Mouse (Mus musculus) heart, adult 11 months (tissue): ENCODE measurements at regions not wholly inside any gene's neighbourhood (a gene's known extent, or its start where the extent isn't known, plus 50 kb on each side); places are given as distances from the start of the nearest gene placed in this dataset.
"Not testable (repeated sequence)": the region's sequence is repeated elsewhere in the genome, so short reads cannot be mapped to it uniquely, and the experiment has no call there.

Experiments
- DNase-seq: peaks from one replicate; pipeline ENCODE4 v3.0.0; 2022

GRCm38 (mm10) chr3:18295921-18296320 lies 347.7 kb downstream of the Cypt12 start:
- no peak for DNase-seq

DNA sequence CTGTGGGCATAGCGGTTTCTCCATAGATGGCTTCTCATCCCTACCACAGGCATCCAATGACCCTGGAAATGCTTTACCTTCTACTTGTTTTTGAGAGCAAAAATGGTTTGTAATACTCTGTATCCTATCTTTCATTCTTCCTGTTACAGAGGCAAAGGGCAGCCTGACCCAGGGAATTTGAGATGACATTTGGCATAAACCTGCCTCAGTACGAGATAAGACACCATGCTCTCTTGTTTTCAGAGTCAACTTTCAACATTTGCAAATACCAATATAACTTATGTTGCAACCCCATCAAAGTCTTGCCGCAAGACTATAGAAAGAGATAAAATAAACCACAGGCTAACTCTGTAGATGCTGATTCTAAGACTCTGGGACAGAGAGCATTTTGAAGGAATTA lies 350.5 kb downstream of the Cypt12 start:
- DNase-seq, result peak; percentile 81

GRCm38 (mm10) chr3:18299502-18299901 lies 351.3 kb downstream of the Cypt12 start:
- peak; percentile 95 for DNase-seq

- no peak for DNase-seq
Measured at GRCm38 (mm10) chr3:18319433-18319832, 371.2 kb downstream of the Cypt12 start.

GRCm38 (mm10) chr3:18333182-18333581 lies 385.0 kb downstream of the Cypt12 start:
- DNase-seq, result no peak

GRCm38 (mm10) chr3:18339189-18339588 lies 391.0 kb downstream of the Cypt12 start:
- DNase-seq, result peak; percentile 92

GRCm38 (mm10) chr3:18341757-18342156 lies 393.5 kb downstream of the Cypt12 start:
- DNase-seq, result no peak

GRCm38 (mm10) chr3:18378014-18379005 lies 430.1 kb downstream of the Cypt12 start:
- DNase-seq, result peak; percentile 64

DNA sequence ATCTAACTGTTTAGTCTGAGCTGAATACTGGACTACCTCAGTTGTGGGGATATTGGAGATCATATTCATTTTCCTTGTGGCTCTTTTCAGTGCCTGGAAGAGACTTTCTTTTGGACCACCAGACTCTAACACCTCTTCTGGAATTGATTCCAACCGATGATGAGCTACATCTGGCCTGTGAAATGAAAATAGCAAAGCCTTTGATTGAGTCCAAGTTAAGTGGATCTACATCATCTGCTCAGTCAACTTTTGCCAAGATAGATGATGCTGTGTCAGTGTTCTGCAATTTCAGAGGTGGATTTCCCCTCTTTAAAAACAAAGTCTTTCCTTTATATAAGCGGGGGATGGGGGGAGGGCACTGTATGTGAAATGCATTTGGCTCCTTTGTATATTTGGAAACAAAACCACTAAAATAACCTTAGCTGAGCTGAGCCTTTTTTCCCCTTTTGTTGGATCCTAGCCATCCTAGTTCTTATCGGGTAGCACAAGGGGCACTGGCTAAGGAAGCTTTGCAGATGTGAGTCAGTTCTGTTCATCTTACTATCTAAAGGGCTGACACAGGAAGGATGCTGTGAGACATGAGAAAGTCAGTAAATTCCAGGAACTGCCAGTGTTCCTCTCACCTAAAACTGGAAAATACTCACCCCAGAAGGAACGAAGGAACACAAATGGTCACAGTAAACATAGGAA lies 473.8 kb downstream of the Cypt12 start:
- DNase-seq, result no peak

GRCm38 (mm10) chr3:18428908-18429307 lies 480.7 kb downstream of the Cypt12 start:
- DNase-seq, result no peak

- no peak for DNase-seq
Measured at GRCm38 (mm10) chr3:18438845-18439244, 490.6 kb downstream of the Cypt12 start.

- peak; percentile 61 for DNase-seq
Measured at GRCm38 (mm10) chr3:18452197-18452933, 504.2 kb downstream of the Cypt12 start.

- no peak for DNase-seq
Measured at GRCm38 (mm10) chr3:18453220-18453985, 505.2 kb downstream of the Cypt12 start.

DNA sequence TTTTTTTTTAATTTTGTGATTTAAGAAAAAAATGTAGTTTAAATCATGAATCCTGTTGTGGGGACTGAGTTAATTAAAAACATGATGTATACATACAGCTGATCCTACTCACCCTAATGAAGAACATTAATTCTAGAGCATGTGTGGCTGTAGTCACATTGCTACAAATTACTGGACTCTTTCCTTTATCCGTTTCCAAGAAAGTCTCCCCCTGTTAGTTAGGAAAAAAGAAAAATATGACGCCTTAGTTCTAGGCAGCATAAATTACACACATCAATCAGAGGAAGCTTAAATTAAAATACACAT lies 505.7 kb downstream of the Cypt12 start:
- DNase-seq, result no peak

DNA sequence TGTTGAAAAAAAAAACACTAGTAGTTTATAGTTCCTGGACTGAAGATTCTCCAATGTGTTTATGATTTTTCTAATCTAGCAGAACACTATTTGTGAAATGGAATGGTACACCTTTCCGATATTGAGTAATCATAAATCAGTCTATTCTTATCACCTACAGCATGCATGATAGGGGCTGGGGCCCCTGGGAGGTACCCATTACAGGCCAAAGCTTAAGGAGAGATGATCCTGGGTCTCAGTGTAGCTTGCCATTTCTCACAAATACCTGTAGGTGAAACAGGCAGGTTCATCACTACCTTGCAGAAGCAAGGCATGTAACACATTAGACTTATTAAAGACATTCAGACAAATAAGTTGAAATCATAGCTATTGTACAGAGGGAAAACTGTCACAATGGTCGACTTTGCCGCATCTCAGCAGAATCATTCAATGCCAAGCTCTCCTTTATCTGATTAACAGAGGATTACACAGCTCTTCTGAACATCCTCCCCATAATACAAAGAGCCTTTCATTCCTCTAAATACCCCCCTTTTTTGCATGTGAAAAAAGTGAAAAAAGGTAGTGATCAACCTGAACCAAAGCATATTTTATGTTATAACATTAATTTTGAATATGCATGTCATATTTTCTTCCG lies 506.5 kb downstream of the Cypt12 start:
- DNase-seq, result not testable (repeated sequence)

GRCm38 (mm10) chr3:18456033-18456690 lies 508.0 kb downstream of the Cypt12 start:
- no peak for DNase-seq

DNA sequence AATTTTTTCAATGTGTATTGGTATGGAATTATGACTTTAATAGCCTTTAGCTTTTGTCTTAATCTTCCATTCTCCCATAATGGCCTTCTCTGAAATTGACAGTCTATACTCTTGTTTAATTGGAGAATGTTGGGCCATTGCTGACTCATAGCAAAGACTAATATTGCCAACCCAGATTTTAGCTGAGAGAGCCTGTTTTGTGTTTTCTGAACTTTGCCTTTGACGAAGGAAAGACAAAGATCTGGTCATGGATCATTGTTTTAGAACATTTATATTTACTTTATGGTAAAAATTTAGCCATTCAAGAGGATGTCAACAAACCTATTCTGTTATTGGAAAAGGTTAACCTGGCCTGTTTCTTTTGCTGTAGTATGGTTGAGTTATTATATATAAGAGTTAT lies 512.1 kb downstream of the Cypt12 start:
- DNase-seq, result no peak

DNA sequence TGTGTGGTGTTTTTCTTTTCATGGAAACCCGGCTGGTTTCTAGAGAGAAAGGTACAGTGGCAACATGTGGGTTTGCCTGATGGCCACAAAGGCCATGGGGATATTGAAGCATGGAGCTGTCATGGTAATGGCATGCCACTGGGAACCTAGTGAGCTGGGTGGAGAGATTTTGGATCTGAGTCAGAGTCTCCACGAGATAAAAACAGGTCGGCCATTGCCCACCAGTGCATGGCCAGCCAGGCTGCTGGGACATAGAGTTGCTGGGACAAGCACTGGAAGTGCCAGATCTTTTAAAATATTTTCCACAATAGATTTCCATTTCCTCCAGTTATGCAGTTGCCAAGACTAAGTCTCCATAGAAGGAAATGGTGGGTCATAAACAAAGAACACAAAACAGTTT lies 523.6 kb downstream of the Cypt12 start:
- peak; percentile 87 for DNase-seq

DNA sequence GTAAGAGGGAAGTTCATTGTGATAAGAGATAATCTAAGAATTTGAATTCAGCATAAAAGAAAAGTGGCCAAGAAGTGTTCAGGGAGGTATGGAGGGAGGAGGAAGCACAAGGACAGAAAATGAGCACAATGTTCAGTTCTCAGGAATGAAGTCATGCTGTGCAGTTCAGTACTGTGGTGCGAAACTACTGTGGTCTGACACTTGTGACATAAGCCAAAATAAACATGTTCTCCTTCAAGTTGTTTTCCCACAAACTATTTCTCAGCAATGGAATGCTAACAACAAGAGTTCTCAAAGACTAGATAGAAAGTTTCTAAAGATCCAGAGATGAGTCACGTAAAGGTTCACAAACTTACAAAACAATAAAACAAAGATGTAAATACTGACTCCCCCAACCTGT lies 531.3 kb downstream of the Cypt12 start:
- peak; percentile 85 for DNase-seq

DNA sequence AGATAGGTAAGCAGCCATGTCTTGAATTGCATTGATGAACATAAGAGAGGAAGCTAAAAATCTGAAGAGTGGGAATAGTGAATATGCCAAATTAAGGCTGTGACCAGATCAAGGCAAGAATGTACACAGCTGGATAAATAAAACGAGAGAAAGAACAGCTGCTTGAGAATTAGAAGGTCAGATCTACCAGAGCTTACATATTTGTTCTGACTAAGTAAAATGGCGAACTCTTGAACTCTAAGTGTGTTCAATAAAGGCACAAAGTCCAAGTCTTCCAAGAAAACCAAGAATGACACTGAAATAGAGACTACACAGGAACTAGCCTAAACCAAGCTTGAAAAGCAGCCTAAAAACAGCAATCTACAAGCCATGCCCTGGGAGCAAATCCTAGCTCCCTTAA lies 533.8 kb downstream of the Cypt12 start:
- no peak for DNase-seq

GRCm38 (mm10) chr3:18488886-18489285 lies 540.7 kb downstream of the Cypt12 start:
- DNase-seq, result no peak

DNA sequence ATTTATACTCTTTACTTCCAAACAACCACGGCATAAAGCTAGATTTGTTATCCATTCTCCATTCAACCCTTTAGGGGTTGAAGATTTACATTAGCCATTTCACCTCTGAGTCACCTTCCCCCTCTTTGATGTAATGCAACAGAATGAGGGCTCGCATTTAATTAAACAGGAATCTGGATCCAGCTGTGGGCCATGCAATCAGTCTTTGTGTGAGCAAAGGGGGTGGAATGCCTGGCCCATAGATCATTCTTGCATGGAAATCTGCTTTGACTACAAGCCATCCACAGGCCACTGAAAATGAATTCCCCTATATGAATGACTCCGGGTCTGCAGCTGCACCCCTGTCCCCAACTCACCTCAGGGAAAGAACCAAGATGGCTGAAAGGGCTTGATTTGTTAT lies 574.4 kb downstream of the Cypt12 start:
- no peak for DNase-seq
